Mouse (Mus musculus): Measurements from ENCODE around the gene Cpeb3.
"Not testable (repeated sequence)": the region's sequence is repeated elsewhere in the genome, so short reads cannot be mapped to it uniquely, and the experiment has no call there.

Gene Cpeb3

GRCm38 (mm10) chr19:37156040-37156439, 52.4 kb downstream of the Cpeb3 start:
- no peak for DNase-seq (ENCODE audit: low spot score)

- DNase-seq (ENCODE audit: low spot score) = no peak
Measured at GRCm38 (mm10) chr19:37147145-37147544, 61.3 kb downstream of the Cpeb3 start.

- DNase-seq (ENCODE audit: low spot score) = no peak
Measured at GRCm38 (mm10) chr19:37145846-37146245, 62.6 kb downstream of the Cpeb3 start.

GRCm38 (mm10) chr19:37145401-37145800, 63.0 kb downstream of the Cpeb3 start:
- DNase-seq (ENCODE audit: low spot score) = no peak

GRCm38 (mm10) chr19:37141623-37142022, 66.8 kb downstream of the Cpeb3 start:
- no peak for DNase-seq (ENCODE audit: low spot score)

- DNase-seq (ENCODE audit: low spot score) = no peak
Measured at GRCm38 (mm10) chr19:37137133-37137532, 71.3 kb downstream of the Cpeb3 start.

GRCm38 (mm10) chr19:37135459-37135858, 72.9 kb downstream of the Cpeb3 start:
- not testable (repeated sequence) for DNase-seq (ENCODE audit: low spot score)

GRCm38 (mm10) chr19:37133666-37134065, 74.7 kb downstream of the Cpeb3 start:
- DNase-seq (ENCODE audit: low spot score) = no peak

- DNase-seq (ENCODE audit: low spot score) = no peak
Measured at GRCm38 (mm10) chr19:37131660-37132059, 76.7 kb downstream of the Cpeb3 start.

- no peak for DNase-seq (ENCODE audit: low spot score)
Measured at GRCm38 (mm10) chr19:37128461-37128860, 79.9 kb downstream of the Cpeb3 start.

GRCm38 (mm10) chr19:37127018-37127567, 81.3 kb downstream of the Cpeb3 start:
- no peak for DNase-seq (ENCODE audit: low spot score)

GRCm38 (mm10) chr19:37124961-37125360, 83.4 kb downstream of the Cpeb3 start:
- DNase-seq (ENCODE audit: low spot score) = no peak

GRCm38 (mm10) chr19:37119281-37119680, 89.1 kb downstream of the Cpeb3 start:
- DNase-seq (ENCODE audit: low spot score) = no peak

- DNase-seq (ENCODE audit: low spot score) = no peak
Measured at GRCm38 (mm10) chr19:37115824-37116223, 92.6 kb downstream of the Cpeb3 start.

GRCm38 (mm10) chr19:37115374-37115773, 93.0 kb downstream of the Cpeb3 start:
- no peak for DNase-seq (ENCODE audit: low spot score)

- no peak for DNase-seq (ENCODE audit: low spot score)
Measured at GRCm38 (mm10) chr19:37111831-37112230, 96.6 kb downstream of the Cpeb3 start.

- no peak for DNase-seq (ENCODE audit: low spot score)
Measured at GRCm38 (mm10) chr19:37110494-37110893, 97.9 kb downstream of the Cpeb3 start.

- DNase-seq (ENCODE audit: low spot score) = no peak
Measured at GRCm38 (mm10) chr19:37109853-37110252, 98.5 kb downstream of the Cpeb3 start.

GRCm38 (mm10) chr19:37100689-37101088, 107.7 kb downstream of the Cpeb3 start:
- no peak for DNase-seq (ENCODE audit: low spot score)

GRCm38 (mm10) chr19:37095666-37096330, 112.6 kb downstream of the Cpeb3 start:
- DNase-seq (ENCODE audit: low spot score) = no peak

- no peak for DNase-seq (ENCODE audit: low spot score)
Measured at GRCm38 (mm10) chr19:37093181-37093580, 115.2 kb downstream of the Cpeb3 start.

- no peak for DNase-seq (ENCODE audit: low spot score)
Measured at GRCm38 (mm10) chr19:37090146-37091061, 118.0 kb downstream of the Cpeb3 start.
